Mouse (Mus musculus): ENCODE measurements around the gene Zfyve9. TPM values are rescaled to one million over a fixed set of nuclear protein-coding genes. Genes with fewer than 3 reads are reported as not detected.
A peak's percentile ranks its signal among the peaks of the same experiment; 100 is the strongest.

Zfyve9 gene
- total and polyA plus RNA-seq, 3 experiments = 5.1 to 29.9 (median 25.2) TPM

- H3K9ac ChIP-seq (ENCODE audit: low read depth, low read length) = no peak overlapping the region
- WGBS = 61% methylated on average over 6 of the region's 6 CpGs
- no peaks in the 10 kb centered on the region for H3K27me3 ChIP-seq (ENCODE audit: control insufficient read depth, insufficient read depth, low read length)
- intact Hi-C loops (cut with DNase I) = no loop called here
- TF ChIP-seq CTCF (IDR thresholded peaks at IDR 0.05) = peak; percentile 34
- TF ChIP-seq POLR2A (IDR thresholded peaks at IDR 0.05; ENCODE audit: insufficient read depth, low read depth, low read length) = no peak
- no peak for TF ChIP-seq EP300 (IDR thresholded peaks at IDR 0.05; ENCODE audit: insufficient read depth, low read depth, low read length)
- no peak overlapping the region for H3K27ac ChIP-seq
- no peaks in the 10 kb centered on the region for H3K79me2 ChIP-seq (replicated peaks; ENCODE audit: control insufficient read depth, insufficient read depth, low read length)
- no peaks in the 10 kb centered on the region for H3K4me1 ChIP-seq (ENCODE audit: control insufficient read depth, insufficient read depth, low read length)
- no peak for DNase-seq
- H3K36me3 ChIP-seq (ENCODE audit: control insufficient read depth, insufficient read depth, low read length) = no peaks in the 10 kb centered on the region
- no peak overlapping the region for H3K4me3 ChIP-seq
These were observed 8.8 kb upstream of the Zfyve9 start for GRCm38 (mm10) chr4:108789258-108789936.

- no peak for TF ChIP-seq EP300 (IDR thresholded peaks at IDR 0.05; ENCODE audit: insufficient read depth, low read depth, low read length)
- TF ChIP-seq POLR2A (IDR thresholded peaks at IDR 0.05; ENCODE audit: insufficient read depth, low read depth, low read length) = no peak
- no peak for TF ChIP-seq CTCF (IDR thresholded peaks at IDR 0.05)
- H3K27ac ChIP-seq = no peak overlapping the region
- intact Hi-C loops (cut with DNase I) = loop anchor here (5.0 kb wide), 1 partner anchor 85 kb away; no protein-coding TSS in a partner anchor
- no peak overlapping the region for H3K9ac ChIP-seq (ENCODE audit: low read depth, low read length)
- peaks cover 5% of the 10 kb centered on the region; the same call in 1 of the 2 replicates for H3K36me3 ChIP-seq (ENCODE audit: control insufficient read depth, insufficient read depth, low read length)
- no peaks in the 10 kb centered on the region; the same call in none of the 2 replicates for H3K4me1 ChIP-seq (ENCODE audit: control insufficient read depth, insufficient read depth, low read length)
- no peaks in the 10 kb centered on the region for H3K27me3 ChIP-seq (ENCODE audit: control insufficient read depth, insufficient read depth, low read length)
- DNase-seq = no peak
- H3K79me2 ChIP-seq (replicated peaks; ENCODE audit: control insufficient read depth, insufficient read depth, low read length) = no peaks in the 10 kb centered on the region; the same call in 1 of the 2 replicates
- 25% methylated on average over 8 of the region's 8 CpGs for WGBS
- H3K4me3 ChIP-seq = no peak overlapping the region
These were observed 2.0 kb upstream of the Zfyve9 start for GRCm38 (mm10) chr4:108782421-108783085.

GRCm38 (mm10) chr4:108781596-108781995 is 998 bp upstream of the Zfyve9 start:
- Histone ChIP-seq H3K27ac (no peak overlapping the region), H3K79me2 (replicated peaks; ENCODE audit: control insufficient read depth, insufficient read depth, low read length) (no peaks in the 10 kb centered on the region; the same call in 1 of the 2 replicates), H3K27me3 (ENCODE audit: control insufficient read depth, insufficient read depth, low read length) (no peaks in the 10 kb centered on the region), H3K4me1 (ENCODE audit: control insufficient read depth, insufficient read depth, low read length) (no peaks in the 10 kb centered on the region; the same call in none of the 2 replicates), H3K36me3 (ENCODE audit: control insufficient read depth, insufficient read depth, low read length) (peaks cover 5% of the 10 kb centered on the region; the same call in 1 of the 2 replicates), H3K4me3 (no peak overlapping the region; the same call in 1 of the 2 replicates), H3K9ac (ENCODE audit: low read depth, low read length) (no peak overlapping the region)
- 62% methylated on average over 3 of the region's 3 CpGs for WGBS
- intact Hi-C loops (cut with DNase I) = loop anchor here (2.0 to 5.0 kb wide), 2 partner anchors 51 to 84 kb away; partner anchors contain the start of gene Btf3l4
- no peak for DNase-seq
- TF ChIP-seq CTCF (IDR thresholded peaks at IDR 0.05) (no peak), EP300 (IDR thresholded peaks at IDR 0.05; ENCODE audit: insufficient read depth, low read depth, low read length) (no peak), POLR2A (IDR thresholded peaks at IDR 0.05; ENCODE audit: insufficient read depth, low read depth, low read length) (no peak)

- intact Hi-C loops (cut with DNase I) = loop anchor here (2.0 to 5.0 kb wide), 2 partner anchors 52 to 84 kb away; partner anchors contain the start of gene Btf3l4
- no peaks in the 10 kb centered on the region for H3K27me3 ChIP-seq (ENCODE audit: control insufficient read depth, insufficient read depth, low read length)
- 2% methylated on average over 19 of the region's 20 CpGs for WGBS
These were observed 237 bp upstream of the Zfyve9 start for GRCm38 (mm10) chr4:108780864-108781205.

GRCm38 (mm10) chr4:108779763-108780056 is 888 bp downstream of the Zfyve9 start:
- Histone ChIP-seq H3K27ac (peak overlapping the region; percentile 96), H3K36me3 (ENCODE audit: control insufficient read depth, insufficient read depth, low read length) (peaks cover 5% of the 10 kb centered on the region; the same call in 1 of the 2 replicates), H3K4me1 (ENCODE audit: control insufficient read depth, insufficient read depth, low read length) (no peaks in the 10 kb centered on the region; the same call in none of the 2 replicates), H3K27me3 (ENCODE audit: control insufficient read depth, insufficient read depth, low read length) (no peaks in the 10 kb centered on the region), H3K4me3 (peak overlapping the region; percentile 95), H3K9ac (ENCODE audit: low read depth, low read length) (peak overlapping the region; percentile 91), H3K79me2 (replicated peaks; ENCODE audit: control insufficient read depth, insufficient read depth, low read length) (no peaks in the 10 kb centered on the region; the same call in 1 of the 2 replicates)
- intact Hi-C loops (cut with DNase I) = loop anchor here (2.0 to 5.0 kb wide), 2 partner anchors 53 to 82 kb away; partner anchors contain the start of gene Btf3l4
- no peak for TF ChIP-seq POLR2A (IDR thresholded peaks at IDR 0.05; ENCODE audit: insufficient read depth, low read depth, low read length)
- no peak for TF ChIP-seq CTCF (IDR thresholded peaks at IDR 0.05)
- TF ChIP-seq EP300 (IDR thresholded peaks at IDR 0.05; ENCODE audit: insufficient read depth, low read depth, low read length) = no peak
- DNase-seq = no peak
- under 1% methylated on average over 7 of the region's 7 CpGs for WGBS

More at GRCm38 (mm10) chr4:108780864-108781205, 237 bp upstream of the Zfyve9 start:
- Histone ChIP-seq H3K4me3 (peak overlapping the region; percentile 95), H3K36me3 (ENCODE audit: control insufficient read depth, insufficient read depth, low read length) (peaks cover 5% of the 10 kb centered on the region; the same call in 1 of the 2 replicates), H3K27ac (peak overlapping the region; percentile 96), H3K4me1 (ENCODE audit: control insufficient read depth, insufficient read depth, low read length) (no peaks in the 10 kb centered on the region; the same call in none of the 2 replicates), H3K79me2 (replicated peaks; ENCODE audit: control insufficient read depth, insufficient read depth, low read length) (no peaks in the 10 kb centered on the region; the same call in 1 of the 2 replicates), H3K9ac (ENCODE audit: low read depth, low read length) (peak overlapping the region; percentile 91)
- TF ChIP-seq CTCF (IDR thresholded peaks at IDR 0.05) (no peak), EP300 (IDR thresholded peaks at IDR 0.05; ENCODE audit: insufficient read depth, low read depth, low read length) (no peak), POLR2A (IDR thresholded peaks at IDR 0.05; ENCODE audit: insufficient read depth, low read depth, low read length) (no peak)
- no peak for DNase-seq
